Mouse (Mus musculus): ENCODE results near the gene Cd300lg. TPM values are rescaled to one million over a fixed set of nuclear protein-coding genes. Genes with fewer than 3 reads are reported as not detected.

Gene Cd300lg
- total RNA-seq, 1 experiment, result not detected

DNA sequence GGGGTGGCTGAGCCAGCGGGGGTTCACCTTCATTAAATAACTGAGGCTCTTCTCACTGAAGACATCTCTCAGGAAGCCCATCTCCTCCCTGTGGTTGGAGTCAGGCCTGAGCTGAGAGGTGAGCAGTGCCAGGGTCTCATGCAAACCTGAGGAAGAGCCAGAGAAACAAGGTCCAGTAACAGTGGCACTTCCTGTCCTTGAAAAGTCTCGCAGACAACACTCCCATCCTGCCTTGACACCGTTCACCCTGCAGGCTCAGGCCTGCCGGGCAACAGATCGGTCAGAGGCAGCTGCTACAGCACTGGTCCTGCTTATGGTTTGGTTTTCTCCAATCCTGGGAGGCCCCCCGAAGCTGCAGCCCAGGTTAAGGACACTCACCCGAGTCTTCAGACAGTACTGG, 16.0 kb upstream of the Cd300lg start:
- in situ Hi-C loops (cut with MboI; ENCODE audit: low sequenced_read_pairs in 2 of 2, unreplicated experiment in 2 of 2), result no loop called here
- no peak overlapping the region for H3K27ac ChIP-seq (ENCODE audit: insufficient read depth, low read depth, low read length, poor library complexity, severe bottlenecking)
- TF ChIP-seq ZNF384 (IDR thresholded peaks at IDR 0.05; ENCODE audit: low read depth, low read length), result no peak
- no peak for TF ChIP-seq MAFK (IDR thresholded peaks at IDR 0.05; ENCODE audit: insufficient read depth, low read depth, low read length)
- no peak for TF ChIP-seq CHD2 (IDR thresholded peaks at IDR 0.05; ENCODE audit: low read depth, low read length)
- no peak for TF ChIP-seq HCFC1 (IDR thresholded peaks at IDR 0.05; ENCODE audit: borderline replicate concordance, insufficient read depth, low read length)
- TF ChIP-seq ZC3H11A (IDR thresholded peaks at IDR 0.05; ENCODE audit: borderline replicate concordance, low read depth, low read length), result no peak
- no peaks in the 10 kb centered on the region for H3K9me3 ChIP-seq (ENCODE audit: control insufficient read depth, insufficient read depth, low read depth, low read length)
- DNase-seq (ENCODE audit: low read depth, low spot score), result no peak
- peaks cover 3% of the 10 kb centered on the region; the same call in 1 of the 2 replicates for H3K36me3 ChIP-seq (ENCODE audit: control insufficient read depth, insufficient read depth, low read length, poor library complexity, severe bottlenecking)
- H3K9ac ChIP-seq (ENCODE audit: insufficient read depth, low read depth, low read length, poor library complexity, severe bottlenecking), result no peak overlapping the region
- no peak overlapping the region for H3K4me3 ChIP-seq (ENCODE audit: insufficient read depth in 1 of 2, low read depth in 1 of 2, low read length in 2 of 2, poor library complexity in 1 of 2, severe bottlenecking in 1 of 2)
- peaks cover 0 to 3% of the 10 kb centered on the region in 2 experiments; a peak in 1 of 4 replicates for H3K4me1 ChIP-seq (ENCODE audit: control insufficient read depth in 2 of 2, insufficient read depth in 2 of 2, low read length in 2 of 2, poor library complexity in 1 of 2)

- DNase-seq (ENCODE audit: low read depth, low spot score), result no peak
- Histone ChIP-seq H3K27ac (ENCODE audit: insufficient read depth, low read depth, low read length, poor library complexity, severe bottlenecking) (peak overlapping the region; percentile 14; the same call in 1 of the 2 replicates), H3K9ac (ENCODE audit: insufficient read depth, low read depth, low read length, poor library complexity, severe bottlenecking) (peak overlapping the region; percentile 85), H3K9me3 (ENCODE audit: control insufficient read depth, insufficient read depth, low read depth, low read length) (no peaks in the 10 kb centered on the region), H3K4me1 (ENCODE audit: control insufficient read depth in 2 of 2, insufficient read depth in 2 of 2, low read length in 2 of 2, poor library complexity in 1 of 2) (peaks cover 0 to 3% of the 10 kb centered on the region in 2 experiments; a peak in 1 of 4 replicates), H3K4me3 (ENCODE audit: insufficient read depth in 1 of 2, low read depth in 1 of 2, low read length in 2 of 2, poor library complexity in 1 of 2, severe bottlenecking in 1 of 2) (peak overlapping the region; percentile 76 to 98), H3K36me3 (ENCODE audit: control insufficient read depth, insufficient read depth, low read length, poor library complexity, severe bottlenecking) (peaks cover 3% of the 10 kb centered on the region; the same call in 1 of the 2 replicates)
- in situ Hi-C loops (cut with MboI; ENCODE audit: low sequenced_read_pairs in 2 of 2, unreplicated experiment in 2 of 2), result no loop called here
- no peak for TF ChIP-seq CHD2 (IDR thresholded peaks at IDR 0.05; ENCODE audit: low read depth, low read length)
- no peak for TF ChIP-seq HCFC1 (IDR thresholded peaks at IDR 0.05; ENCODE audit: borderline replicate concordance, insufficient read depth, low read length)
- TF ChIP-seq ZC3H11A (IDR thresholded peaks at IDR 0.05; ENCODE audit: borderline replicate concordance, low read depth, low read length), result no peak
These were observed 15.2 kb upstream of the Cd300lg start for GRCm38 (mm10) chr11:102025991-102026660.

DNA sequence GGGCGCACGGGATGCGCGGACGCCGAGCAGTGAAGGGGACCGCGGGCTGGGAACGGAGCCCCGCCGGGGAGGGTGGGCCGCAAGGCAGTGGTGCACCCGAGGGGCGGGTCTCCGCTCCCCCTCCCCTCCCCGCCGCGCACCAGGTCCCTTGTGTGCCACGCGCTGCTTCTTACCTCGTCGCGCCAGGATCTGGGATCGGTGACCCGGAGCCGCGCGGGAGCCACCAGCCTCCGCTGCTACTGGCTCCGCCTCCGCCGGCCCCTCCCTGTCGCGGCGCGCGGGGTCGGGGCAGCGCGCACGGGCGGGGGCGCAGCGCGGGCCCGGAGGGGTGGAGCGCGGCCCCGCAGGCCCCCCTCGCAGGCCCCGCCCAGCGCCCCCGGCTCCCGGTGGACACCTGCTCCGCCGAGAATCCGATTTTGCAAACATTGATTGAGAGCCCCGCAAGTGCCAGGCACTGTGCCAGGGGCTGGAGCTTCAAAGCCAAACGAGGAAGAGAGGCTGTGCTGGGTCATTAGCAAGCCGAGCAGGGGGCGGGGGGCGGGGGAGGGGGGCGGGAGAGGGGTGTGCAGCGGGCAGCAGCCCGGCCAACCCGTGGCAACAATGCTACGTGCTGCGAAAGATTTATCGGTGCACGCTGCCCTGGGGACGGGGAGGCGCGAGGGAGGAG, 14.5 kb upstream of the Cd300lg start:
- H3K27ac ChIP-seq (ENCODE audit: insufficient read depth, low read depth, low read length, poor library complexity, severe bottlenecking), result 0 out of 2 replicates have a peak overlapping the region, but pooled peaks have one; percentile 14

GRCm38 (mm10) chr11:102027361-102028017, 13.8 kb upstream of the Cd300lg start:
- DNase-seq (ENCODE audit: low read depth, low spot score), result no peak
- Histone ChIP-seq H3K27ac (ENCODE audit: insufficient read depth, low read depth, low read length, poor library complexity, severe bottlenecking) (no peak overlapping the region), H3K9me3 (ENCODE audit: control insufficient read depth, insufficient read depth, low read depth, low read length) (no peaks in the 10 kb centered on the region), H3K9ac (ENCODE audit: insufficient read depth, low read depth, low read length, poor library complexity, severe bottlenecking) (no peak overlapping the region), H3K36me3 (ENCODE audit: control insufficient read depth, insufficient read depth, low read length, poor library complexity, severe bottlenecking) (peaks cover 3% of the 10 kb centered on the region; the same call in 1 of the 2 replicates), H3K4me3 (ENCODE audit: insufficient read depth in 1 of 2, low read depth in 1 of 2, low read length in 2 of 2, poor library complexity in 1 of 2, severe bottlenecking in 1 of 2) (peak overlapping the region; percentile 76 to 98), H3K4me1 (ENCODE audit: control insufficient read depth in 2 of 2, insufficient read depth in 2 of 2, low read length in 2 of 2, poor library complexity in 1 of 2) (peaks cover 0 to 3% of the 10 kb centered on the region in 2 experiments; a peak in 1 of 4 replicates)
- in situ Hi-C loops (cut with MboI; ENCODE audit: low sequenced_read_pairs in 2 of 2, unreplicated experiment in 2 of 2), result no loop called here
- TF ChIP-seq ZC3H11A (IDR thresholded peaks at IDR 0.05; ENCODE audit: borderline replicate concordance, low read depth, low read length) (no peak), HCFC1 (IDR thresholded peaks at IDR 0.05; ENCODE audit: borderline replicate concordance, insufficient read depth, low read length) (no peak), CHD2 (IDR thresholded peaks at IDR 0.05; ENCODE audit: low read depth, low read length) (no peak)

More for the DNA sequence above, 14.5 kb upstream of the Cd300lg start:
- Histone ChIP-seq H3K4me3 (ENCODE audit: insufficient read depth in 1 of 2, low read depth in 1 of 2, low read length in 2 of 2, poor library complexity in 1 of 2, severe bottlenecking in 1 of 2) (peak overlapping the region; percentile 76 to 98), H3K4me1 (ENCODE audit: control insufficient read depth in 2 of 2, insufficient read depth in 2 of 2, low read length in 2 of 2, poor library complexity in 1 of 2) (peaks cover 0 to 3% of the 10 kb centered on the region in 2 experiments; a peak in 1 of 4 replicates), H3K9me3 (ENCODE audit: control insufficient read depth, insufficient read depth, low read depth, low read length) (no peaks in the 10 kb centered on the region), H3K9ac (ENCODE audit: insufficient read depth, low read depth, low read length, poor library complexity, severe bottlenecking) (peak overlapping the region; percentile 85), H3K36me3 (ENCODE audit: control insufficient read depth, insufficient read depth, low read length, poor library complexity, severe bottlenecking) (peaks cover 3% of the 10 kb centered on the region; the same call in 1 of the 2 replicates)
- DNase-seq (ENCODE audit: low read depth, low spot score), result peak; percentile 25
- TF ChIP-seq MAFK (IDR thresholded peaks at IDR 0.05; ENCODE audit: insufficient read depth, low read depth, low read length) (no peak), CHD2 (IDR thresholded peaks at IDR 0.05; ENCODE audit: low read depth, low read length) (no peak), ZNF384 (IDR thresholded peaks at IDR 0.05; ENCODE audit: low read depth, low read length) (no peak), HCFC1 (IDR thresholded peaks at IDR 0.05; ENCODE audit: borderline replicate concordance, insufficient read depth, low read length) (no peak), ZC3H11A (IDR thresholded peaks at IDR 0.05; ENCODE audit: borderline replicate concordance, low read depth, low read length) (no peak)
- in situ Hi-C loops (cut with MboI; ENCODE audit: low sequenced_read_pairs in 2 of 2, unreplicated experiment in 2 of 2), result no loop called here
